Mouse (Mus musculus): ENCODE measurements around the gene Zfp821. TPM values are rescaled to one million over a fixed set of nuclear protein-coding genes. Genes with fewer than 3 reads are reported as not detected.

The Zfp821 gene
- polyA plus RNA-seq, 1 experiment from 2014 or later = 45.3 TPM

GRCm38 (mm10) chr8:109704565-109705319 lies 604 bp upstream of the Zfp821 start:
- Histone ChIP-seq H3K4me3 (ENCODE audit: low read depth, low read length) (peak overlapping the region; percentile 90), H3K9ac (ENCODE audit: low read length) (peak overlapping the region; percentile 0; the same call in 1 of the 2 replicates), H3K4me2 (ENCODE audit: low read depth, severe bottlenecking) (peak overlapping the region; percentile 65), H3K9me3 (ENCODE audit: control insufficient read depth, low read length) (no peaks in the 10 kb centered on the region), H3K4me1 (ENCODE audit: control insufficient read depth, insufficient read depth, low read length) (peaks cover 8% of the 10 kb centered on the region), H3K27ac (replicated peaks; ENCODE audit: low read depth, low read length) (no peak overlapping the region), H3K36me3 (ENCODE audit: control insufficient read depth, insufficient read depth, low read length) (peaks cover 8% of the 10 kb centered on the region; the same call in 1 of the 2 replicates), H3K27me3 (ENCODE audit: control insufficient read depth, insufficient read depth, low read length) (no peaks in the 10 kb centered on the region)
- DNase-seq (ENCODE audit: low spot score) = no peak
- ATAC-seq (ENCODE audit: insufficient number of reproducible peaks, low FRiP score, low TSS enrichment, low read depth) = peak; percentile 52; the same call in 1 of the 2 replicates
- WGBS = 12% methylated on average over 24 of the region's 24 CpGs

DNA sequence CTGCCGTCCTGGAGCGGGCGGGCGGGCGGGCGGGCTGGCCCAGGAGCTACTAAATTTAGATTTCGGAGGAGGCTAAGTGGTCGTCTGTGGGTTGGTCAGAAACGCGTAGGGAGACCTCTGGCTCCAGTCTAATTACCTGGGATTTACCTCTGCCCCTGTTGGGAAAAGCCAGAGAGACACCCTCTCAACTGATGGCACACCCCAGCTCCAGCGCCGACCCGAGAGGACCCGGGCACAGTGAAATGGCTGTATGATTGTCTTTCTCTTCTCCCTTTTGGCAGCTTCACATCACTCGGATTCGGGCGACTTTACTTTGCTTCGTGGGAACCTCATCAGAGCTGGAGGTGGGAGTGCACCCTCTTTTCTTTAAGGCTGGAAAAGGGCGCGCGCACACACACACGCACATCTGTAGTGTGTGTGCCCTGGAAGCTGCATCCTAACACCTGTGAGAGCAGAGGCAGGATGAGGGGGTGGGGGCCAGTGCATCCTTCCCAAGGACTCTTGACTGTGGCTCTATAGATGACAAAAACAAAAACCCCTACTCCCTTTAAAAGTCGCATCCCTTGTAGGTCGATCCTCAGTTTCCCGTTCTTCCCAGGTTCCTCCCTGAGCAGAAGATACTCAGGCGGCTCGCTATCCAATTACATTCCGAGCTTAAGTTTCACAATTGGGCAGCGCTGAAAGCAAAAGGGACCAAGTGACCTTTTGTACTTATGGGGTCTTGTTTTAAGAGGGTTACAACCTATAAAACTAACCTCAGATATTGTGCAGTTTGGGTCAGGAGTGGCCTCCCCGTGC lies 929 bp downstream of the Zfp821 start:
- 1% methylated on average over 30 of the region's 30 CpGs for WGBS
- Histone ChIP-seq H3K27me3 (ENCODE audit: control insufficient read depth, insufficient read depth, low read length) (no peaks in the 10 kb centered on the region), H3K9ac (ENCODE audit: low read length) (peak overlapping the region; percentile 99), H3K4me2 (ENCODE audit: low read depth, severe bottlenecking) (peak overlapping the region; percentile 90), H3K27ac (replicated peaks; ENCODE audit: low read depth, low read length) (peak overlapping the region; percentile 83), H3K36me3 (ENCODE audit: control insufficient read depth, insufficient read depth, low read length) (peaks cover 10% of the 10 kb centered on the region; the same call in 1 of the 2 replicates), H3K4me3 (ENCODE audit: low read depth, low read length) (peak overlapping the region; percentile 90), H3K4me1 (ENCODE audit: control insufficient read depth, insufficient read depth, low read length) (peaks cover 8% of the 10 kb centered on the region), H3K9me3 (ENCODE audit: control insufficient read depth, low read length) (no peaks in the 10 kb centered on the region)
- DNase-seq (ENCODE audit: low spot score) (peak; percentile 25), ATAC-seq (ENCODE audit: insufficient number of reproducible peaks, low FRiP score, low TSS enrichment, low read depth) (peak; percentile 14; the same call in 1 of the 2 replicates)

DNA sequence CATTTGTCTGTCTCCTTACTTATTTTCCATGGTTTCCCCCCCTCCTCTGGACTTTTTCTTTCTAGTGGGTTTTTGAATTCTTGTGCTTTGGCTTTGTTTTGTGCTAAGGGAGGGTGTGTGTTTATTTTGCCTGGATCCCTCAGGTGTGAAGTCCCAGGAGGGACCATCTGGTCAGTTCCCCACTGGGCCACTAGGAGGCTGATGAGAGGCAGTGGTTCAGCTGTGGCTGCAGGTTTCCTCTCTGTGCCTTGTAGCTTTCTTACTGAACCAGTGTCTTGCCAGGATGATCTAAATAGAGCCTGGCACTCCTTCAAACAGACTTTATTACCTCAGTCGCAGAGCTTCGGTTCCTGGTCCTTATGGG lies 1.5 kb downstream of the Zfp821 start:
- ATAC-seq (ENCODE audit: insufficient number of reproducible peaks, low FRiP score, low TSS enrichment, low read depth) = 0 out of 2 replicates have a peak, but pooled peaks have one; percentile 48
- no peaks in the 10 kb centered on the region for H3K9me3 ChIP-seq (ENCODE audit: control insufficient read depth, low read length)
- no peak overlapping the region for H3K27ac ChIP-seq (replicated peaks; ENCODE audit: low read depth, low read length)
- peaks cover 8% of the 10 kb centered on the region for H3K4me1 ChIP-seq (ENCODE audit: control insufficient read depth, insufficient read depth, low read length)
- peak overlapping the region; percentile 90 for H3K4me3 ChIP-seq (ENCODE audit: low read depth, low read length)
- H3K9ac ChIP-seq (ENCODE audit: low read length) = no peak overlapping the region; the same call in 1 of the 2 replicates
- peak; percentile 88 for DNase-seq (ENCODE audit: low spot score)
- peaks cover 12% of the 10 kb centered on the region for H3K36me3 ChIP-seq (ENCODE audit: control insufficient read depth, insufficient read depth, low read length)
- no peaks in the 10 kb centered on the region for H3K27me3 ChIP-seq (ENCODE audit: control insufficient read depth, insufficient read depth, low read length)
- H3K4me2 ChIP-seq (ENCODE audit: low read depth, severe bottlenecking) = peak overlapping the region; percentile 90
- 14% methylated on average over 2 of the region's 2 CpGs for WGBS

DNA sequence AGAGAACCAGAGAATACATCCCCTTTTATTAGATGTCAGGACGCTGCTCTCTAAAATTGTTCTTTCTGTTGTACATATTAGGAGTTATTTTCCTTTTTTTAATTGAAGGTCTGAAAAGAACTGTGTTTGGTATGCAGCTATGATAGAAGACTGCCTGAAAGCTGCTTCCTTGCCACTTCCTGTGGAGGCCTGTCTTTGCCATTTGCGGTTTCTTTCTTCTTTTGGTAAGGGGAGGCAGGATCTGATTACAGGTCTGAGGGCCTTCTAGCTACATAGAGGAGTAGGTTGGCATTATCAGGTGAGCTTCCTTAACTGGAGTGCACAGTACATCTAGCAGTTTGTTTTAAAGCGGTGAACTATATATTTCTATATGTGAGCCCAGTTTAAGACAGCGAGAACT lies 2.6 kb downstream of the Zfp821 start:
- Histone ChIP-seq H3K27ac (replicated peaks; ENCODE audit: low read depth, low read length) (no peak overlapping the region), H3K4me2 (ENCODE audit: low read depth, severe bottlenecking) (no peak overlapping the region), H3K36me3 (ENCODE audit: control insufficient read depth, insufficient read depth, low read length) (peaks cover 17% of the 10 kb centered on the region), H3K9me3 (ENCODE audit: control insufficient read depth, low read length) (no peaks in the 10 kb centered on the region), H3K4me1 (ENCODE audit: control insufficient read depth, insufficient read depth, low read length) (peaks cover 8% of the 10 kb centered on the region), H3K9ac (ENCODE audit: low read length) (no peak overlapping the region), H3K4me3 (ENCODE audit: low read depth, low read length) (no peak overlapping the region), H3K27me3 (ENCODE audit: control insufficient read depth, insufficient read depth, low read length) (no peaks in the 10 kb centered on the region)
- no peak for ATAC-seq (ENCODE audit: insufficient number of reproducible peaks, low FRiP score, low TSS enrichment, low read depth)
- 94% methylated on average over 4 of the region's 4 CpGs for WGBS
- DNase-seq (ENCODE audit: low spot score) = no peak

DNA sequence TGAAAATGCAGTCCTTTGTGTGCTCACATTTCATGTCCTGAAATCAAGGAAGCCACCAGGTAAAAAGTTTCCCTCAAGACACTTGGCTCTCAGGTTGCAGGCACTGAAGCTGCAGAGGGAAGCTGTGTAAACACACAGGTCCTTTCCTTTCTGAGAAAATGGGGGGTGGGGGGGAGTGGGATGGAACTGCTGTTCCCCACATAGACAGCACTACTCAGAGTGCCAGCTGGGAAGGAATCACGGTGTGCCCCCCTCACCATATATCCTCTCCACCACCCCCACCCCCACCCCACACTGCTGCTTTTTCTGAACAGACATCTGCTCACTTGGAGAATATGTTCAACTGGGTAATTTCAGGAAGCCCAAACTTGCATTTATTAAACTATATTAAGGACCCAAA lies 7.2 kb downstream of the Zfp821 start:
- no peak overlapping the region for H3K27ac ChIP-seq (replicated peaks; ENCODE audit: low read depth, low read length)
- H3K4me2 ChIP-seq (ENCODE audit: low read depth, severe bottlenecking) = no peak overlapping the region
- H3K9me3 ChIP-seq (ENCODE audit: control insufficient read depth, low read length) = no peaks in the 10 kb centered on the region
- DNase-seq (ENCODE audit: low spot score) (no peak), ATAC-seq (ENCODE audit: insufficient number of reproducible peaks, low FRiP score, low TSS enrichment, low read depth) (no peak)
- H3K27me3 ChIP-seq (ENCODE audit: control insufficient read depth, insufficient read depth, low read length) = no peaks in the 10 kb centered on the region
- H3K36me3 ChIP-seq (ENCODE audit: control insufficient read depth, insufficient read depth, low read length) = peaks cover 26% of the 10 kb centered on the region
- 94% methylated on average over 1 of the region's 1 CpGs for WGBS
- H3K4me3 ChIP-seq (ENCODE audit: low read depth, low read length) = no peak overlapping the region
- H3K9ac ChIP-seq (ENCODE audit: low read length) = no peak overlapping the region
- H3K4me1 ChIP-seq (ENCODE audit: control insufficient read depth, insufficient read depth, low read length) = no peaks in the 10 kb centered on the region; the same call in 1 of the 2 replicates

DNA sequence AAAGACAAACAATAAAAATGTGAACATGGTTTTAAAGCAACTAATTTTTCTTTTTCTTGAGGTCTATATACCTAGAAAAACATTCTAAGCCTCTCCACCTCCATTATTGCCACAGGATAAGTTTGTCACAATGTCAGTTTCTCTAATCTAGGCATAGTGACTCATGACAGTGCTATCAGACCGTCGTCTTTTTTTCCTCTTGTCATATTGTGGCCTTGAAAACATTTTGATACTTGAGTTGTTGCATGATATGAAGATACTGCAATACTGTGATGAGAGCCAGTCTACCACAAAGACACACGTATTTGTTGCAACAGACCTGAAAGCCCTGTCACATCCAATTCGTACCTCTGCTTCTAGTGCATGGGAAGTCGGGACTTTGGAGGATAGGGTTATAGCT lies 9.6 kb downstream of the Zfp821 start:
- no peaks in the 10 kb centered on the region for H3K9me3 ChIP-seq (ENCODE audit: control insufficient read depth, low read length)
- DNase-seq (ENCODE audit: low spot score) (no peak), ATAC-seq (ENCODE audit: insufficient number of reproducible peaks, low FRiP score, low TSS enrichment, low read depth) (no peak)
- no peak overlapping the region for H3K4me2 ChIP-seq (ENCODE audit: low read depth, severe bottlenecking)
- H3K36me3 ChIP-seq (ENCODE audit: control insufficient read depth, insufficient read depth, low read length) = peaks cover 22% of the 10 kb centered on the region
- 96% methylated on average over 5 of the region's 5 CpGs for WGBS
- H3K4me3 ChIP-seq (ENCODE audit: low read depth, low read length) = no peak overlapping the region
- no peak overlapping the region for H3K27ac ChIP-seq (replicated peaks; ENCODE audit: low read depth, low read length)
- no peak overlapping the region for H3K9ac ChIP-seq (ENCODE audit: low read length)
- no peaks in the 10 kb centered on the region for H3K4me1 ChIP-seq (ENCODE audit: control insufficient read depth, insufficient read depth, low read length)
- no peaks in the 10 kb centered on the region for H3K27me3 ChIP-seq (ENCODE audit: control insufficient read depth, insufficient read depth, low read length)

DNA sequence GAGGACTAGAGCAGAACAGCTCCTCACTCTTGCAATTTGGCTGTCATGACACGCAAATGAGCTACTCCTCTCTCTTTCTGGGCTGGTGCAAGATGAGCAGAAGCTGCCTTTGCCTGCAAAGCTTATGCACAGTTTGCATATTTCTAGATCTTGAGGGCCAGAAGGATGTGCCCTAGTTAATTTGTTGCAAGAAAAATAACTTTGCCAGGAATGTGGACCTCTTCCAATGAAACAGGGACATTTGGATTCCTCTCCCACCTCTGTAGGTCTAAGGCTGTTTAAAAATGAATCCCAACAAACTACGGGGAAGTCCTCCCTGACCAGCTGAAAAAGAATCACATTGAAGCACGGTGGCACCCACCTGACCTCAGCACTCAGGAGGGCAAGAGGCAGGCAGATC lies 19.8 kb downstream of the Zfp821 start:
- H3K4me3 ChIP-seq (ENCODE audit: low read depth, low read length) = no peak overlapping the region
- H3K4me2 ChIP-seq (ENCODE audit: low read depth, severe bottlenecking) = no peak overlapping the region
- H3K27me3 ChIP-seq (ENCODE audit: control insufficient read depth, insufficient read depth, low read length) = no peaks in the 10 kb centered on the region
- H3K27ac ChIP-seq (replicated peaks; ENCODE audit: low read depth, low read length) = no peak overlapping the region
- H3K9ac ChIP-seq (ENCODE audit: low read length) = no peak overlapping the region
- H3K4me1 ChIP-seq (ENCODE audit: control insufficient read depth, insufficient read depth, low read length) = no peaks in the 10 kb centered on the region
- H3K9me3 ChIP-seq (ENCODE audit: control insufficient read depth, low read length) = no peaks in the 10 kb centered on the region
- no peak for DNase-seq (ENCODE audit: low spot score)
- no peak for ATAC-seq (ENCODE audit: insufficient number of reproducible peaks, low FRiP score, low TSS enrichment, low read depth)
- H3K36me3 ChIP-seq (ENCODE audit: control insufficient read depth, insufficient read depth, low read length) = peaks cover 32% of the 10 kb centered on the region; the same call in 1 of the 2 replicates
- 94% methylated on average over 3 of the region's 3 CpGs for WGBS

- H3K4me1 ChIP-seq (ENCODE audit: control insufficient read depth, insufficient read depth, low read length) = no peaks in the 10 kb centered on the region
- H3K4me2 ChIP-seq (ENCODE audit: low read depth, severe bottlenecking) = no peak overlapping the region
- H3K4me3 ChIP-seq (ENCODE audit: low read depth, low read length) = no peak overlapping the region
- no peak for DNase-seq (ENCODE audit: low spot score)
- peaks cover 24% of the 10 kb centered on the region for H3K36me3 ChIP-seq (ENCODE audit: control insufficient read depth, insufficient read depth, low read length)
- H3K27ac ChIP-seq (replicated peaks; ENCODE audit: low read depth, low read length) = no peak overlapping the region
- 85% methylated on average over 3 of the region's 3 CpGs for WGBS
- H3K27me3 ChIP-seq (ENCODE audit: control insufficient read depth, insufficient read depth, low read length) = no peaks in the 10 kb centered on the region
- no peak for ATAC-seq (ENCODE audit: insufficient number of reproducible peaks, low FRiP score, low TSS enrichment, low read depth)
- H3K9ac ChIP-seq (ENCODE audit: low read length) = no peak overlapping the region
- no peaks in the 10 kb centered on the region for H3K9me3 ChIP-seq (ENCODE audit: control insufficient read depth, low read length)
Measured at GRCm38 (mm10) chr8:109731012-109731411, 25.7 kb downstream of the Zfp821 start.

Data from limb, embryonic 11.5 days (tissue).